Mouse (Mus musculus) spleen, postnatal 4 days (tissue): ENCODE results near the gene Scnm1.
"Not testable (repeated sequence)": the region's sequence is repeated elsewhere in the genome, so short reads cannot be mapped to it uniquely, and the experiment has no call there.

Source experiments
- DNase-seq, 2 experiments: peaks; one replicate each; pipeline ENCODE4 v3.0.0; 2022; ENCODE audit warnings: low spot score in 2 of 2

Scnm1 gene

GRCm38 (mm10) chr3:95147924-95148323, 14.1 kb upstream of the Scnm1 start:
- DNase-seq, result no peak

- peak; percentile 89 to 97 for DNase-seq
These were observed 8.8 kb upstream of the Scnm1 start for GRCm38 (mm10) chr3:95142617-95143011.

GRCm38 (mm10) chr3:95141952-95142616, 8.3 kb upstream of the Scnm1 start, which contains the start of gene Tnfaip8l2:
Gene Tnfaip8l2 (minus strand): TSS chr3:95142360.
- DNase-seq, result peak; percentile 73 to 82

GRCm38 (mm10) chr3:95141474-95141873, 7.7 kb upstream of the Scnm1 start:
- DNase-seq, result peak; percentile 48 to 74

- no peak for DNase-seq
These were observed 7.0 kb upstream of the Scnm1 start for GRCm38 (mm10) chr3:95140795-95141194.

GRCm38 (mm10) chr3:95140289-95140595, 6.4 kb upstream of the Scnm1 start:
- DNase-seq, result no peak

- peak in 1 of 2 experiments; percentile 67 for DNase-seq
These were observed 5.9 kb upstream of the Scnm1 start for GRCm38 (mm10) chr3:95139586-95140288.

GRCm38 (mm10) chr3:95136336-95136735, 2.5 kb upstream of the Scnm1 start:
- DNase-seq, result peak in 1 of 2 experiments; percentile 57

GRCm38 (mm10) chr3:95135433-95136052, 1.7 kb upstream of the Scnm1 start:
- DNase-seq, result peak in 1 of 2 experiments; percentile 60

GRCm38 (mm10) chr3:95135023-95135422, 1.2 kb upstream of the Scnm1 start:
- DNase-seq, result peak; percentile 69 to 78

- DNase-seq, result not testable (repeated sequence)
These were observed 322 bp upstream of the Scnm1 start for GRCm38 (mm10) chr3:95134133-95134532.

- DNase-seq, result peak in 1 of 2 experiments; percentile 66
These were observed 635 bp downstream of the Scnm1 start for GRCm38 (mm10) chr3:95133176-95133575.

GRCm38 (mm10) chr3:95132389-95132788, 1.4 kb downstream of the Scnm1 start:
- DNase-seq, result not testable (repeated sequence)

GRCm38 (mm10) chr3:95130081-95130480, 3.7 kb downstream of the Scnm1 start:
- no peak for DNase-seq

GRCm38 (mm10) chr3:95129226-95129651, 4.6 kb downstream of the Scnm1 start:
- DNase-seq, result no peak

GRCm38 (mm10) chr3:95124972-95125371, 8.8 kb downstream of the Scnm1 start:
- DNase-seq, result no peak

- DNase-seq, result no peak
These were observed 9.6 kb downstream of the Scnm1 start, which contains the start of gene Tmod4 for GRCm38 (mm10) chr3:95124246-95124645. Gene Tmod4 (plus strand): TSS chr3:95124476.

GRCm38 (mm10) chr3:95121580-95121979, 12.2 kb downstream of the Scnm1 start:
- DNase-seq, result no peak

- DNase-seq, result no peak
These were observed 16.1 kb downstream of the Scnm1 start for GRCm38 (mm10) chr3:95117751-95118150.

GRCm38 (mm10) chr3:95112760-95113159, 21.1 kb downstream of the Scnm1 start:
- no peak for DNase-seq

GRCm38 (mm10) chr3:95110911-95111726, 22.7 kb downstream of the Scnm1 start, which contains the start of gene Vps72:
Gene Vps72 (plus strand): TSS chr3:95111022.
- DNase-seq, result peak; percentile 86 to 91

GRCm38 (mm10) chr3:95107898-95108297, 25.9 kb downstream of the Scnm1 start:
- DNase-seq, result no peak
